Mouse (Mus musculus) cerebellum, adult 11 months (tissue): Measurements from ENCODE around the gene Ispd.

ENCODE experiments used
- DNase-seq: peaks from one replicate; pipeline ENCODE4 v3.0.0; 2022

The Ispd gene

DNA sequence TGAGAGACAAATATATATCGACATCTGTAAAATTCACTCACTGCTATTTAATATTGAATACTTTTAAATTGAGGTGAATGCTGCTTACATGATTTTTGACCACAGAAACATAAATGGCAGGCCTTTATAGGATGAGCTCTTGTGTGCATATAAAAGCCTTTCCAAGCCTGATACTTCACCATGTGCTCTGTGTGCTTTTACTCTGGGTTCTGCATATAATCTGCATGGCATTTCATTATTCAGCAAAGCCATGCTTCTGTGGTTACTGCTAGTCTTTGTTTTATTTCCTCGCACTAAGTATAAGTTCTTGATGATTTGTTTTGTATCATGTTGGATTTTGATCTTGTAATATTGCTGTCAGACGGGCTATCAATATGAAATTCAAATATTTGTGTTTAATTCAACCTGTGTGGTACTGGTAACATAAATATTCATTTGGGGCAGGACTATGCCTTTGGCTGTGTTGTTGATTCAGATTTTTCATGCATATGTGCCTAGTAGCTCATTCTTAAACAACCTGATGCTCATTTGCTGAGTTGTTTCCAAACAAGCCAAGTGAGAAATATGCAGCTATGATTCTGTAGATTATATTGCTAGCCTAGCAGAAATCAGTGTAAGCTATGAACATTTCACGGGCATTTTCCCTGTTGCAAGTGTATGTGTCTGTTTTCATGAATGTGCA lies 189.3 kb downstream of the Ispd start:
- no peak for DNase-seq

DNA sequence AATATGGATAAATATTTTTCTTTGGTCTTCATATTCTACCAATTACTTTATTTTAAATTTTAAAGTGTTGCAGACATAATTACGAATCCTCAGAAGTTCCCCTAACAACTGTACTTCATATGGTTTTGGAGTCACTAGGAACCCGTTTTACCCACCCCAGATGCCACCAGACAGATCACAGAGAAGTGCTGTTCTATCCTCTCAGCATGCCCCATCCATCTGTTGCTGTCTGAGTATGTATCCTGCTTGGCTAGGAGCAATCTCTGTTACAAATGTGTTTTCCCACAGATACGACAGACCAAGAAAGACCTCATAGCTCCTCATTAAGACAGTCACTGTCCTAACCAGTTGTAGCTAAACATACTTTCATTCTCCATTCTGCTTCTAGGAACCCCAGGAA lies 203.6 kb downstream of the Ispd start:
- DNase-seq, result no peak

GRCm38 (mm10) chr12:36597539-36598250 lies 216.4 kb downstream of the Ispd start:
- DNase-seq, result no peak

- DNase-seq, result no peak
Observed at GRCm38 (mm10) chr12:36621960-36622736, 240.9 kb downstream of the Ispd start.

- DNase-seq, result no peak
Observed at GRCm38 (mm10) chr12:36627204-36627603, 246.0 kb downstream of the Ispd start.

GRCm38 (mm10) chr12:36632427-36632826 lies 251.2 kb downstream of the Ispd start:
- DNase-seq, result no peak

- no peak for DNase-seq
Observed at GRCm38 (mm10) chr12:36647514-36647913, 266.3 kb downstream of the Ispd start.

GRCm38 (mm10) chr12:36662496-36662895 lies 281.2 kb downstream of the Ispd start:
- DNase-seq, result peak; percentile 24

DNA sequence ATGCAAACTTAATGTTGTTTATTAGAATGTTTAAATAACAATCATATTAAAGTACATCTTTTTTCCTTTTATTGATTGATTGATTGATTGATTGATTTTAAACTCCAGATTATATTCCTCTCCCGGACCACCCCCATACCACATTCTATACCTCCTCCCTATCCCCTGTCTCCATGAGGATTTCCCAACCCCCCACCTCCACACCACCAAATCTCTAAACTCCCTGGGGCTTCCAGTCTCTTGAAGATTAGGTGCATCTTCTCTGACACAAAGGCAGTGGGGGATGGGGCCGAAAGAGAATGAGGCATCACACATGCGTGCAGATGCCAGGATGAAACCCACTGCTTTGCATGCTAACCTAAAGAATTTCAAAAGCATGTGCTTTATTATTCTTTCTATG lies 283.5 kb downstream of the Ispd start:
- DNase-seq, result no peak

DNA sequence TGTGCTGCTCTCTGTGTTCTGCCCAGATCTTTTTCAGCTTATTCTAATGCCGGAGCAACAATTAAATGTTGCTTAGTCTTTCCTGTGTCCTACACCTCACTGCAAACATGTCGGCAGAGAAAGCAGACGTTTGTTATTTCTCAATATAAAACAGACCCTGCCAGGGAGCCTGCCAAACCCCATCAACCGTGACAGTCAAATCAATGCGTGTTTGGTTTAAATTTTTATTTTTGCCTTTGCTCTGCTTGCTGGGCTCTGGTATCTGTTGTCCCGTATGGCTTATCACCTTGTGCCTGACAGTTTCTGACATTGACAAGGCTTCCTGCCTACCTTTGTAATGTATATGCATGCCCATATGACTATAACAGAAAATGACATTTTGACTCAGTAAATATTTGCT lies 285.5 kb downstream of the Ispd start:
- DNase-seq, result no peak

DNA sequence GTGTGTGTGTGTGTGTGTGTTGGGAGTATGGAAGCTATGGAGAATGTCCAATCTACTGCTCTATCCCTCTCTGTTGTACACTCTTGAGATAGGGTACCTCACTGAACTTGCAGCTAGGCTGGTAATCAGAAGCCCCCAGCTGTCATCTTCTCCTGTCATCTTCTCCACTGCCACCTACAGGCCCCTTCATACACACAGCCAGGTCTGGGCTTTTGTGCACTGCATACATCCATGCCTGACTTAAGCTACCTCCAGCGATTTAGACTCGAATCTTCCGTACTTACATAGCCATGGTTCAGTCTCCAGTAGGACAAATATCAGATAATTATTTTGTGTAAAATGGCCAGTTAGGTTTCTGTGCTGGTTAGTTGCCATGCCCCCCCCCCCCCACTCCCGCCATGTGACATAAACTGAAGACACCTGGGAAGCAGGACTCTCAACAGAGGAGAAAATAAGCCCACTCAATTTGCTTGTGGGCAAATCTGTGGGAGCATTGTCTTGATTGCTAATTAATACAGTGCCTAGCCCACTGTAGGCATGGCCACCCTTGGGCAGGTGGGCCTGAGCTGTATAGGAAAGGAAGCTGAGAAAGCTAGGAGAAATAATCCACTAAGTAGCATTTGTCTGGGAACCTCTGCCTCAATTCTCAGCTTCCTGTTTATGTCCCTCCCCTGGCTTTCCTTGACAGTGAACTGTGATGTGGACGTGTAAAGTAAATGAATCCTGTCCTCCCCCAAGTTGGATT lies 289.1 kb downstream of the Ispd start:
- DNase-seq, result no peak

DNA sequence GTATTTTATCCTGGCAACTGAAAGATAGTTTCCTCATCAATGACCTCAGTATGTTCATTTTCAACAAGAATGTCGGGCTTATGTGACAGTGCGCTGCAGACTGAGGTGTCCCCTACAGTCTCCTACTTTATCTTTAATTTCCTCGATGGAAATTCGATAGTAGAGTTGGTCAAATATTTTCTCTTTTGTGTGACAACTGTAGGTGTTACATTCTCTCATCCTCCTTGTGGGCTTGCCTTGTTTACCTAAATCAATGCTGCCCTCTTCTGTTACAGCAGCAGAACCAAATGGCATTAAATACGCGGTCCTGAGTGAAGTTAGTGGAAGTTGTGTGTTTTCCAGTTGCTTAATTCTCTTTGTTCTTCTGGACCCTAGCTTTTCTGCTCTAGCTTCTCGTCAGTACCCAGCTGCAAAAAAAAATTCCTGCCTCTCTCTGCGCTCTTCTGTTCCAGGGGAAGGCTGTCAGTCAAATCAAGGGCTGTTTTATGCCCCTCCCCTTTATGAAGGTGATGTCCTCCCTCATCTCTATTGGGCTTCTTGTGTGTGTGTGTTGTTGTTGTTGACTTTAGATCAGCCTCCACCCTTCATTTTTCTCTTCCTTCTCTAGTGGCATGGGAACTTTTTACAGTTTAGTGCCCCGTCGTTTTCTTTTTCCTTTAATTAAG lies 289.8 kb downstream of the Ispd start:
- DNase-seq, result no peak

- no peak for DNase-seq
Observed at GRCm38 (mm10) chr12:36674481-36674880, 293.2 kb downstream of the Ispd start.

- no peak for DNase-seq
Observed at GRCm38 (mm10) chr12:36678220-36678619, 297.0 kb downstream of the Ispd start.

GRCm38 (mm10) chr12:36680883-36681505 lies 299.7 kb downstream of the Ispd start:
- no peak for DNase-seq

DNA sequence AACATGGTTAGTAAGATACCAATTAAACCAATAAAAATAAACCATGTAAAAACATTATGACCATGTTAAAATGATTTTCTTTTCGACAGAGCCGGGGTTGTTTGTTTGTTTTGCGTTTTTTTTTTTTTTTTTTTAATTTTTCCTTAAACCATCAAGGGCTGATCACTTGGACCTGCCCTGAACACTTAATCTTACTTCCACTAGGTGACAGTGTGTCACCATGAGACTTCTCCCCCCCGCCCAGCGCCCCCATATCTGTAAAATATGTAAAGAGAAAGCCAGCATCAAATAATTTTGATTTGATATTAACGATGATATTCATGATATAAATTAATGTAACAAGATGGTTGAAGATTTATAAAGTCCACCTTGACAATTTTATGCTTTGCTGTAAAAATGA lies 300.5 kb downstream of the Ispd start:
- no peak for DNase-seq

DNA sequence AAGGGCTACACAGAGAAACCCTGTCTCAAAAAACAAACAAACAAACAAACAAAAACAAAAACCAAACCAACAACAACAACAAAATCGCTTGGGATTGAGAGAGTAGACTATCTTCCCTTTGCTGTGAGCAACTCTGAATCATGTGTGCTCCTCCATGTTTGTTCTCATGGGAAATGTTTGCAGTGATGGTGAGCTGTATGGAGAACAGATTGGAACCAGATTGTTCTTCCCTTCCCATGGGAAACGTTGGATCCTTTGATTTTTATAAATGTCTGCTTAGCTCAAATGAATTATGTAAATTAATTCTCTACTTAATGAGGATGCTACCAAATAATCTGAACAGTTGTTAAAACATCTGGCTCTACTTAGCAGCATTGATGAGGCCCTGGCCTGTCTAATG lies 312.8 kb downstream of the Ispd start:
- no peak for DNase-seq

GRCm38 (mm10) chr12:36704380-36704779 lies 323.1 kb downstream of the Ispd start:
- DNase-seq, result no peak

GRCm38 (mm10) chr12:36708810-36709209 lies 327.6 kb downstream of the Ispd start:
- no peak for DNase-seq

DNA sequence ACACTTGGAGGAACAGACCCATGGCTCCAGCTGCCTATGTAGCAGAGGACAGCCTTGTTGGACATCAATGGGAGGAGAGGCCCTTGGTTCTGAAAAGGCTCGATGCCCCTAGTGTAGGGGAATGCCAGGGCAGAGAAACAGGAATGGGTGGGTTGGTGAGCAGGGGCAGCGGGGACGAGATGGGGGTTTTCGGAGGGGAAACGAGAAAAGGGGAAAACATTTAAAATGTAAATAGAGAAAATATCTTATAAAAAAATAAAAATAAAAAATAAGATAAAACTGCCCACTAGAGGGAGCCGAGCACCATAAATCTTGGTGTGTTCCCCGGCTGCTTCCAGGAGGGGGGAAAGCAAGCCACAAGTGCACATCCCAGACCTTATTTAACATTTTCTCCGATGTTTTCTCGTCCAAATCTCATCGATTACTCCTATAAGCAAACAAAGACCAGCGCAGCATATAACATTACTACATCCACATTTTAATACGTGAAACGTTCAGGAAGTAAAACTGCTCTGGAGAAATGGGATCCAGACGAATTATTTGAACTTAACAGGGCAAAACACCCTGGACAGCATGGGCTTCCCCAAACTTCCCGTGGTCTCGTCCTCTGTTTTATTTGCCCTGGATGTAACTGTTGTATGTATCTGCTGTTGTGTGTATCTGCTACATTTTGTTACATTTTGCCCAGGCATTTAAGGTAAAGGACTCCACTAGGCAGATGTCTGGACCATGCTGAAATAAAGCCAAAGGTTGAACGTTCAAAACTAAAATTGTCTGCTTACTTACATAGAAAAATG lies 332.8 kb downstream of the Ispd start:
- peak; percentile 2 for DNase-seq

DNA sequence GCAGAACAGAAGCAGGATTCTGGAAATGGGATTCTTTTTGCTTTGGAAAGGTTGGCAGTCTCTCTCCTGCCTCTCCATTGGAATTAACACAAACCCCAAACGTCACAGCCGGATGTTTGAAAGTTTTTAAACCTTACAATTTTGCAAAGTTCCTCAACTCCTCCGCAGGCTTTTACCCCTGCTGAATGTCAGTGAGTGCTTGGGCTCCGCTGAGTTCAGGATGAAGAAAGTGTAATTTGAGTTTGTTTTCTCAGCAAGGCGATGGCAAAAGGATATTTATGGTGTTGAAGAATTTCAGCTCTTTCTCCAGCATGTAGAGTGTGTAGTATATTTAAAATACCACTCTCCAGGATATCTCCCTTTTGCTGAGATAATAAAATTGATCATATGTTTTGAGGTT lies 336.3 kb downstream of the Ispd start:
- DNase-seq, result no peak
